Comparison of ENCODE assay signal across 9 mouse cellular contexts in the genomic region with DNA sequence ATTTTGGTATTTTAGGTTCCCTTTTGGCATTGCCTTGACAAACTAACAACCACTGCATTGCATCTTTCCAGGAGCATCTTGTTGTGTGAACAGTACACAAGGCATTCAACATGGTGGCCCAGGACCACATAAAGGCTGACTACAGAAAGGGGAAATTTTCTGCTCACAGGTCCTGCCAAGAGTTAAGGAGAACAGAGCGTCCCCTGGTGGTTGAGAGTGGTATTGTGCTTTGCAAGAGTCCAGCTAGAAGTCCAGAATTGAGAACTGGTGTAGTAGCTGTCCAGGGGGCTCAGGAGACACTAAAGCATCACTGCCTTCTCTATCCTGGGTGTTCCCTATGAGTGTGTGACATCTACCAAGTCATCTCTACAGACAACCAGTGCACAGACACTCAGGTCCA. TPM values are rescaled to one million over a fixed set of nuclear protein-coding genes. Genes with fewer than 3 reads are reported as not detected.
DNase-seq lines count a peak whose midpoint lies in the region; ATAC-seq and TF ChIP-seq lines count a peak whose summit lies in the region.
"Had no signal": no experiment of that assay in that cellular context is flagged by ENCODE, and none has a peak within 500 bp of the region (broad histone marks: within the 10 kb centered on the region; RNA-seq: fewer than 3 reads in every experiment).

No protein-coding gene starts in this region.

- peak; percentile 88 for TF ChIP-seq CTCF in layer of hippocampus, adult 2 months (conservative IDR thresholded peaks at IDR 0.05)

- H3K36me3 ChIP-seq in midbrain, embryonic 10.5 days = no peaks in the 10 kb centered on the region
- H3K36me3 ChIP-seq in midbrain, embryonic 13.5 days = no peaks in the 10 kb centered on the region
- no peaks in the 10 kb centered on the region for H3K36me3 ChIP-seq in neural tube, embryonic 11.5 days (ENCODE audit: control insufficient read depth, insufficient read depth, low read length)
- H3K36me3 ChIP-seq: neural tube, embryonic 12.5 days had no signal

- WGBS in midbrain, embryonic 10.5 days = 0% methylated on average over 1 of the region's 1 CpGs
- WGBS in midbrain, embryonic 13.5 days = 0% methylated on average over 1 of the region's 1 CpGs
- WGBS in neural tube, embryonic 11.5 days = 0% methylated on average over 1 of the region's 1 CpGs

- H3K27ac ChIP-seq in midbrain, embryonic 10.5 days (replicated peaks) = no peak overlapping the region
- H3K27ac ChIP-seq in midbrain, embryonic 13.5 days = no peak overlapping the region
- H3K27ac ChIP-seq in layer of hippocampus, adult 2 months = no peak overlapping the region
- H3K27ac ChIP-seq in neural tube, embryonic 11.5 days (ENCODE audit: low read depth, low read length) = no peak overlapping the region
- H3K27ac ChIP-seq: neural tube, embryonic 12.5 days had no signal

- no peaks in the 10 kb centered on the region for H3K27me3 ChIP-seq in midbrain, embryonic 10.5 days (ENCODE audit: low read depth, poor library complexity, severe bottlenecking)
- H3K27me3 ChIP-seq in midbrain, embryonic 13.5 days = no peaks in the 10 kb centered on the region
- H3K27me3 ChIP-seq in neural tube, embryonic 11.5 days (ENCODE audit: control insufficient read depth, insufficient read depth, low read length) = no peaks in the 10 kb centered on the region
- H3K27me3 ChIP-seq: neural tube, embryonic 12.5 days had no signal

- H3K9ac ChIP-seq in midbrain, embryonic 13.5 days (replicated peaks) = no peak overlapping the region
- no peak overlapping the region for H3K9ac ChIP-seq in neural tube, embryonic 11.5 days (ENCODE audit: low read length)
- H3K9ac ChIP-seq: neural tube, embryonic 12.5 days had no signal

- peak; percentile 63 for DNase-seq in CD4-positive, CD25-positive, alpha-beta regulatory T cell, adult 2 months (ENCODE audit: low read depth, low spot score)
- DNase-seq in midbrain, embryonic 10.5 days (ENCODE audit: low spot score) = peak; percentile 54
- peak; percentile 9 for DNase-seq in adrenal gland, adult 8-10 months
- DNase-seq in embryo, embryonic 10.5 days (ENCODE audit: low spot score) = peak; percentile 78
- DNase-seq in layer of hippocampus, adult 2 months (ENCODE audit: low spot score in 2 of 2) = peak in 1 of 2 experiments; percentile 42
- peak; percentile 45 for DNase-seq in neural tube, embryonic 11.5 days (ENCODE audit: low spot score)

- no peak overlapping the region for H3K4me2 ChIP-seq in midbrain, embryonic 13.5 days (replicated peaks)
- H3K4me2 ChIP-seq in neural tube, embryonic 11.5 days (ENCODE audit: low read depth) = no peak overlapping the region
- H3K4me2 ChIP-seq: neural tube, embryonic 12.5 days had no signal

- no peaks in the 10 kb centered on the region for H3K9me3 ChIP-seq in midbrain, embryonic 10.5 days (replicated peaks)
- no peaks in the 10 kb centered on the region for H3K9me3 ChIP-seq in midbrain, embryonic 13.5 days
- no peaks in the 10 kb centered on the region for H3K9me3 ChIP-seq in neural tube, embryonic 11.5 days (ENCODE audit: control insufficient read depth, low read length)
- H3K9me3 ChIP-seq: neural tube, embryonic 12.5 days had no signal

- no peak for ATAC-seq in CD4-positive, CD25-positive, alpha-beta regulatory T cell, adult 4 months
- ATAC-seq in midbrain, embryonic 13.5 days = no peak
- no peak for ATAC-seq in neural tube, embryonic 11.5 days (ENCODE audit: insufficient read depth, low FRiP score, low TSS enrichment)

- H3K4me1 ChIP-seq in midbrain, embryonic 10.5 days = no peaks in the 10 kb centered on the region
- H3K4me1 ChIP-seq in midbrain, embryonic 13.5 days (replicated peaks) = no peaks in the 10 kb centered on the region
- H3K4me1 ChIP-seq in neural tube, embryonic 11.5 days (ENCODE audit: control insufficient read depth, insufficient read depth, low read length) = no peaks in the 10 kb centered on the region
- H3K4me1 ChIP-seq: neural tube, embryonic 12.5 days had no signal

- no peak overlapping the region for H3K4me3 ChIP-seq in midbrain, embryonic 10.5 days
- no peak overlapping the region for H3K4me3 ChIP-seq in midbrain, embryonic 13.5 days (replicated peaks)
- H3K4me3 ChIP-seq in layer of hippocampus, adult 2 months = no peak overlapping the region
- no peak overlapping the region for H3K4me3 ChIP-seq in neural tube, embryonic 11.5 days (ENCODE audit: low read depth, low read length)
- H3K4me3 ChIP-seq: neural tube, embryonic 12.5 days had no signal

RNA-seq across cellular contexts. Expression of a gene that starts 49.0 kb away (rescaled TPM):
- not detected for polyA plus RNA-seq in CD4-positive, CD25-positive, alpha-beta regulatory T cell, adult 4 months (2017; shearing (Covaris generic))
- polyA plus RNA-seq in midbrain, embryonic 10.5 days (2016; fragmentation: Nextera tagmentation; extraction: Ambion mirVana) = 0.12 and 0.17 TPM in 2 replicates
- 0.13 and 0.26 TPM in 2 replicates for polyA plus RNA-seq in midbrain, embryonic 13.5 days (2015; fragmentation: Nextera tagmentation; extraction: Ambion mirVana)
- under 1 TPM in 3 of 4 experiments, not detected in 1; 0.16 to 0.20 (median 0.18) TPM for total RNA-seq in adrenal gland, adult 8-10 months (2022)
- total RNA-seq in layer of hippocampus, adult 2 months (2021) = under 1 TPM; 0.23 to 0.27 TPM
- not detected in 2 replicates for polyA plus RNA-seq in neural tube, embryonic 11.5 days (2014; fragmentation: Nextera tagmentation; extraction: Ambion mirVana)
